Mouse (Mus musculus) gastrocnemius, adult 8-10 months (tissue): Measurements from ENCODE around the gene Olfml1. TPM values are rescaled to one million over a fixed set of nuclear protein-coding genes. Genes with fewer than 3 reads are reported as not detected.

Experiments
- total RNA-seq, 4 experiments: library from RNA; stranded (reverse); gene quantifications; 2 replicates each; pipeline ENCODE4 v1.2.4; 2022

Gene Olfml1
- total RNA-seq, 4 experiments from 2014 or later = 0.60 to 2.0 (median 1.6) TPM

Other genes starting within 250 kb of the Olfml1 start
- 1 to 10 TPM in 1 of 4 experiments, under 1 TPM in 3; 0.29 to 1.0 (median 0.46) TPM for gene Syt9, start 196.7 kb upstream of the Olfml1 start, total RNA-seq
- gene Ppfibp2, start 27.8 kb downstream of the Olfml1 start, total RNA-seq = 10 to 100 TPM; 10.6 to 13.0 (median 12.0) TPM
- not detected for gene 5330417H12Rik, start 57.7 kb downstream of the Olfml1 start, total RNA-seq
- gene Cyb5r2, start 190.6 kb downstream of the Olfml1 start, total RNA-seq = under 1 TPM in 2 of 4 experiments, not detected in 2; 0.25 to 0.36 TPM
- not detected for gene Ovch2, start 233.8 kb downstream of the Olfml1 start, total RNA-seq
- gene Olfr467, start 244.8 kb downstream of the Olfml1 start, total RNA-seq = not detected